Mouse (Mus musculus) adrenal gland, adult 18-20 months (tissue): ENCODE data around the gene Serpina3j. TPM values are rescaled to one million over a fixed set of nuclear protein-coding genes. Genes with fewer than 3 reads are reported as not detected.
"Not testable (repeated sequence)": the region's sequence is repeated elsewhere in the genome, so short reads cannot be mapped to it uniquely, and the experiment has no call there.

ENCODE experiments used
- DNase-seq, 2 experiments: peaks; one replicate each; pipeline ENCODE4 v3.0.0; 2021 to 2022; ENCODE audit warnings: low spot score in 2 of 2
- long read RNA-seq, 2 experiments: library from polyadenylated mRNA; stranded (forward); transcript quantifications; one replicate each; pipeline ENCODE4 v2.0.0; 2021
- total RNA-seq, 2 experiments: library from RNA; stranded (reverse); gene quantifications; 1 replicate in 1 of 2; 2 replicates in 1 of 2; pipeline ENCODE4 v1.2.3; 2021

The Serpina3j gene
- total RNA-seq, result under 1 TPM in 1 of 2 experiments, not detected in 1; 0.89 TPM
- long read RNA-seq, experiment 1, result 0 reads
- long read RNA-seq, experiment 2, result 0 reads

- DNase-seq, result no peak
Measured at GRCm38 (mm10) chr12:104314253-104314652, at the start of gene Serpina3j. Serpina3j (plus strand) TSS chr12:104314553.

- DNase-seq, result no peak
Measured at GRCm38 (mm10) chr12:104266374-104266773, 48.0 kb upstream of the Serpina3j start.

DNA sequence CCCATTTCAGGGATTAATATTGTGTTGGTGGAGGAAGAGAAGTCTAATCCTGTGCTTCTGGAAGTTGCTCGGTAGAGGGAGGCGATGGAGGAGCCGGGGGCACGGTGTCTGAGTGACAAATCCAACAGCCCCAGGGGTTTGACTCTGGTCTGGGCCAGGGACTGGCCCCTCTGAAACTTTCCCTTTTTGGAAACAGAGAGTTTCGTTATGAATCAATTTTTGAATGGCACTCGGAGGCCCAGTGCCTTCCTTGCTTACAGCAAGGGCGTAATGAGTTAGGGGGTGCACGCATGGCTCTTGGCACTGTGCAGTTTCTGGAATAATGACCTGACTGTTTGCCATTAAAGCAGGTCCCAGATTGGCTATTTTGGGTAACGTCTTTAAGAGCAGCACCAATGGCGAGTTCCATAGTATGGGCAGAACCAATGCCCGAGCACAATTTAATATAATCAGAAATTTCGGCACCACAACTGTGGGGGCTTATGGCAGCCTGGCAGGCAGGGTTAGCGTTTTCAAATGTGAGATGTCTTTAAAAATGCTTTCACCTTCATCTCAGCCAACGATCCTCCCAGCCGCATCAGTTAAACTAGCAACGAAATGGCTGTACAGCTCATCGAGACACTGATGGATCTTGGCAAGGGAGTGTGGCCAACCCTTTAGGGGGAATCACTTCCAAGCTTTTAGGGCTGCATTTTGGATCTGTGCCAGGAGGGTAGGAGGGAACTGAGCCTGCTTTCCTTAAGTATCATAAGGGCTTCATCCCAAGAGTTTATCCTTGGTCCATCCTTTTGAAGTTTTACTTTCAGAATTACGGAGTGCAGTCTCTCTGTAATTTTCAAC lies 35.9 kb upstream of the Serpina3j start:
- DNase-seq, result no peak

GRCm38 (mm10) chr12:104279056-104279435 lies 35.3 kb upstream of the Serpina3j start:
- DNase-seq, result no peak

DNA sequence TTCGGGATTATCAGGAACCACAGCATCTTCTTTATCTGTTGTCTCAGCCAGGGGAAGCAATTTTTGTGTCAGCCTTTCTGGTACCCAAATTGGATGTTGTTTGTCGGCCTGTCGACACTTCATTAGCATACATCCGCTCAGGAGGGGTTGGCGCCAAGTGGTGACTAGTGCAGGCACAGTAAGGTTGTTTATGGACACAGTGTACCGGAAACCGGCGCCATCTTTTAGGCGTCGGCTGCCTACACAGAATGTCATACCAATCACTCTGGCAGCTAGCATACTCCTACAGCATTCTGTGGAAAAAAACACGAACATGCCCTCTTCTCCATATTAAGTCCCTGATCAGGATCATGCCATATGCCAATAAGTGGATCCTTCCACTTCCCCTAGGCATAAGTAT lies 31.0 kb upstream of the Serpina3j start:
- DNase-seq, result no peak

DNA sequence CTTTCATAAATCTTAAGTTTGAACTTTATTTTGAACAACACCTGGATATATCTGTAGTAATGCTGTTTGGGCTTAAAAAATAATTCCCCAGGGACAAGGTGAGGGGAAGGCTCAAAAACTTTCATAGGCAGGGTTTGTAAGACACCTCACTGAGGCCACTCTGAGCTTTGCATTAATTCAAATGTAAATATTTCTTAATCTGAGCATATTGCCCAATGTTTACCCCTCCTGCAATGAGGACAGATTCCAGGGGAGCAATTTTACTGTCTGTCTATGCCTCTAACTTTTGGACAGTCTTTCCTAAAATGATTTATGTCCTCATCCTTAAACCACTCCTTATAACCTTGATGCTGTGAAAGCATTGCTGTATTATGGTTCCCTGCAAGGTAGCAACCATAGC lies 26.0 kb upstream of the Serpina3j start:
- no peak for DNase-seq

DNA sequence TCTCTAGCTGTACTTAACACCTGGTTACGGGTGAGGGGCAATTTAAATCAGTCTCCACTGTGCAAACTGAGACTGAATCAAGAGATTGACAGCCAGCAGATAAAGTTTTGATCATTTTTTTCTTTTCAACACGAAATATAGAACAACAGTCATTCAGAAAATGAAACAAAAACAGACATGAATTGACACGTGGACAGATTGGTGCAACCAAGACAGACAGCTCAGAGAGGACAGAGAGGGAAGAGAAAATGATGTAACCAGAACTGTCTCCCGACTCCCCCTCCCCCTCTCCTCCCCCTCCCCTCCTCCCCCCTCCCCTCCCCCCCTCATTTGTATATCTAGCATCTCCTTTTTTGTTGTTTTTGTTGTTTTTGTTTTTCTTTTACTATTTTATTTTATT lies 24.5 kb upstream of the Serpina3j start:
- no peak for DNase-seq

GRCm38 (mm10) chr12:104293963-104294362 lies 20.4 kb upstream of the Serpina3j start:
- no peak for DNase-seq

GRCm38 (mm10) chr12:104298049-104298448 lies 16.3 kb upstream of the Serpina3j start:
- DNase-seq, result no peak

GRCm38 (mm10) chr12:104305991-104306390 lies 8.4 kb upstream of the Serpina3j start:
- DNase-seq, result no peak

GRCm38 (mm10) chr12:104322454-104322853 lies 8.1 kb downstream of the Serpina3j start:
- DNase-seq, result no peak

DNA sequence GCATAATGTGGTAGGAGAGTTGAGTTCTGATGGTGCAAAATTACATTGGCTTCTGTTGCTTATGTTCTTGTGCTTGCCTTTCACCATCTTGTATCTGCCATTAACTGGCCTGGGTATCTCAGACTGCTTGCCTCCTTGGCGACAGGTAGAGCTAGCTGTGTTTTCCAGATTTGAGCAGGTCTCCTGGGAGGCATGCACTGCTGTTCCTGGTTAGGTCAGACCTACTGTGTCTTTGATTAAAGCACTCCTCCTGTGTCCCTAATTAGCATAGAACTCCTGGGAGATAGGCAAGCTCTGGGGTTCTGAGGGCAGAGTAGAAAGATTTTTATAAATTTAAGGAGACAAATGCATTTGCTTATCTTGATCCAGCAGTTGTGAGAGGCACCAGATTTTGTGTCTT lies 17.3 kb downstream of the Serpina3j start:
- no peak for DNase-seq

- DNase-seq, result not testable (repeated sequence)
Measured at GRCm38 (mm10) chr12:104336873-104337272, 22.5 kb downstream of the Serpina3j start.

DNA sequence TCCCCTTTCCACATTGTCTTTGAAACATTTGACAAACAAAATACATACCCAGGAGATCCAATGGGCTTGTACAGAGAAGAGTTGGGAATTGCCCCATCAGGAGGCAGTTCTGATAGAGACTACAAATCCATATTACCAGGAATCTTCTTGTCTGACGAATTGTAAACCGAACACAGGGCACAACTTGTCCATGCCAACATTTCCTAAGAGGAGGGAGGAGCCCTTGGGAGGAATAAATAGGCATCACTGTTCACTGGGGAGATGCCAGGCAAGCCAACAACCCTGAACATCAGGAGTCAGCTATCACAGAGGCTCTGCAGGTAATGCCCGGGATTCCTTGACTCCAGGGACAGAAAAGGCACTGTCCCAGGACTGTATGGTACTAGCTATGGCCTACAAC lies 23.9 kb downstream of the Serpina3j start, which contains the start of the genes Serpina3k and Serpina3m:
Serpina3k (plus strand) TSS at position 261 of the 400 bp plus-strand sequence.
Serpina3m (plus strand) TSS at position 261 of the 400 bp plus-strand sequence.
- not testable (repeated sequence) for DNase-seq

DNA sequence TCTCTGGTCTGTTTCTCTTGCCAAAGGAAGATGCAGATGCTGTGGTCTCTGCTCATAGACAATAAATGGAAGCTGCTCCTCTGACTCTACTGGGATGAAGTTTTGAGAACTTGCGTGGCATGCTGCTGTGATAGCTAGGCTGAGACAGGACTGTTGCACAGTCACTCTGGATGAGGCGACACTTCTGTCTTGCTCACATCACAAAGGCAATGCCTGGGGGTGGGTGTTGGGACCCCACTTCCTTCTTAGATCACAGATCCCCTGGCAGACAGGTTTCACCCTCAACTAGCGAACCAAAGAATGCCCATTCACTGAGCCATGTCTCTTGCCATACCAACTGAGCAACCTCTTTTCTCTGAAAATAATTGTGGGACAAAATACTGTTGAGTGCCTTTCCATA lies 24.4 kb downstream of the Serpina3j start:
- no peak for DNase-seq

DNA sequence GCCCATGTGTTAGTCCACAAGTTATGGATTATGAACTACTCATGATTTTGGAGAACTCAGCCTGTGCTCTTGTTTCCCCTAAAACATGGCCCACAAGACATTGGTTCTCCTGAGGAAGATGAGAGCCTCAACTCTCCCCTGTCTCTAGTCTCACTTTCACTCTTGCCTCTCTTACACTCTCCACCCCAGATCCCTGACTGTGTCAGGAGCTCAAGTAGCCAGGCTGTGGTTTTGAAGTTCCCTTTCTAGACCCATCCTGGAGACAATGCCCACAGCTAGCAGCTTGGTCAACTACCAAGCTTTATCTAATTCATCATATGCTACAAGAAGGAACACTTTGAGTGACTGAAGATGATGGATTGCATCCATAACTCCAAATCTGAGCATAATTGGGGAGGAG lies 28.1 kb downstream of the Serpina3j start:
- DNase-seq, result not testable (repeated sequence)

DNA sequence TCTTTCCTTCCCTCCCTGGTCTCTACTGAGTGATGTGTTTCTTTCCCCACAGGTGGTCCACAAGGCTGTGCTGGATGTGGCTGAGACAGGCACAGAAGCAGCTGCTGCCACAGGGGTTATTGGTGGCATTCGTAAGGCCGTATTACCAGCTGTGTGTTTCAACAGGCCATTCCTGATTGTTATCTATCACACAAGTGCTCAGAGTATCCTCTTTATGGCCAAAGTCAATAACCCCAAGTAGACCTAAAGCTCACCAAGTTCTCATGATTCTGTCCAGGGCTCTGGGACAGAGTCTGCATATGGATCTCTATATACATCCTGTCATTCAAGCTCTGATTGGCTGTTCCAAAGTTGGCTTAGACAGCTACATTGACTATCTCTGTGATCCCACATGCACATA lies 30.8 kb downstream of the Serpina3j start:
- no peak for DNase-seq

DNA sequence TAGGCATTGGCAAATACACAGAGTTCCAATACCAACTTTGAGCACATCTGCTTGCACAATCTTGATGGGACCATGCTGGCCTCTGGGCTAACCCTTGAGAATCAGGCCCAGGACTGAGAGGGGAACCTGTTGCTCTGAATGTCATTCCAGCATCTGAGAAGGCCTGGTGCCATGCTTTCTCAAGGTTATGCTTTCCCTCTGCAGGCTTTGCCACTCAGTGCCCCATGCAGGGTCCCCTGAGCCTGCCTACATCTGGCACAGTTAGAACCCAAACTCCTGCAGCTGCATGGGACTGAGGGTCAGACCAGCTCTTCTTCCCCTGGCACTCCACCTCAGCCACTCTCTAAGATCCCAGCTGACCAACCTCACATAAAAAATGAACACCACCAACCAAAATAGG lies 31.4 kb downstream of the Serpina3j start:
- no peak for DNase-seq

DNA sequence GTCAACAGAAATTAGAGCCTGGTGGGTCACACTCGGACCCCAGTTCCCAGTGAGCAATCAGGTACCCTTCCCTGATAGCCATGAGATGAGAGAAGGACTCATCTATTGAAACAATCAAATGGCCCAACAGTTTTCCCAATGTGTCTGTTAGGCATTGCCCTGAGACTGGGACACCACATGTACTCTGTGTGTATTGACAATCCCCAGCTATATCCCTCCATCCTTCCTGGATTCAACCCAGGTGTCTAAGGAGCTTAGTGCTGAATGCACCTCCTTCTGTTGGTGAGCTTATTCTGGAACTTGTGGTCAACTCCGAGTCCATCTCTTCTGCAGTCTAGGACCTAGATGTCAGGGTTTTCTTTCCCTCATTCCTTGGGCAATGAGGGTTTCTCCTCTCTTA lies 32.7 kb downstream of the Serpina3j start:
- no peak for DNase-seq

- DNase-seq, result peak; percentile 18 to 52
Measured at GRCm38 (mm10) chr12:104351812-104352211, 37.5 kb downstream of the Serpina3j start.

GRCm38 (mm10) chr12:104356006-104356405 lies 41.7 kb downstream of the Serpina3j start:
- no peak for DNase-seq

- DNase-seq, result no peak
Measured at GRCm38 (mm10) chr12:104369986-104370385, 55.6 kb downstream of the Serpina3j start.
